Mouse (Mus musculus) embryo, embryonic 10 days (tissue): Measurements from ENCODE around the gene Mapk8ip3.

Experiments
- DNase-seq: peaks from one replicate; pipeline ENCODE4 v3.0.0-alpha.2; 2015; ENCODE audit warnings: low spot score

Gene Mapk8ip3

GRCm38 (mm10) chr17:24902124-24902523 is 34.7 kb downstream of the Mapk8ip3 start:
- no peak for DNase-seq

- DNase-seq, result no peak
Observed at GRCm38 (mm10) chr17:24900014-24900413, 36.8 kb downstream of the Mapk8ip3 start.

- DNase-seq, result no peak
Observed at GRCm38 (mm10) chr17:24899153-24899552, 37.6 kb downstream of the Mapk8ip3 start.

- DNase-seq, result no peak
Observed at GRCm38 (mm10) chr17:24898041-24898854, 38.5 kb downstream of the Mapk8ip3 start.

GRCm38 (mm10) chr17:24897600-24897999 is 39.2 kb downstream of the Mapk8ip3 start:
- no peak for DNase-seq

GRCm38 (mm10) chr17:24896993-24897269 is 39.8 kb downstream of the Mapk8ip3 start:
- no peak for DNase-seq

- DNase-seq, result peak; percentile 78
Observed at GRCm38 (mm10) chr17:24896241-24896992, 40.4 kb downstream of the Mapk8ip3 start, which contains the start of gene Nme3. Nme3 (plus strand) TSS chr17:24896500.

GRCm38 (mm10) chr17:24895571-24896240 is 41.1 kb downstream of the Mapk8ip3 start:
- no peak for DNase-seq

GRCm38 (mm10) chr17:24894995-24895547 is 41.7 kb downstream of the Mapk8ip3 start, which contains the start of the genes Eme2 and Mrps34:
Eme2 (minus strand) TSS chr17:24895087.
Mrps34 (plus strand) TSS chr17:24895116.
- DNase-seq, result peak; percentile 88

- DNase-seq, result peak; percentile 19
Observed at GRCm38 (mm10) chr17:24894061-24894994, 42.4 kb downstream of the Mapk8ip3 start.

GRCm38 (mm10) chr17:24893276-24893675 is 43.5 kb downstream of the Mapk8ip3 start:
- no peak for DNase-seq

- DNase-seq, result no peak
Observed at GRCm38 (mm10) chr17:24892785-24893184, 44.0 kb downstream of the Mapk8ip3 start.

GRCm38 (mm10) chr17:24891321-24891720 is 45.5 kb downstream of the Mapk8ip3 start:
- DNase-seq, result no peak

GRCm38 (mm10) chr17:24890151-24891092 is 46.4 kb downstream of the Mapk8ip3 start:
- DNase-seq, result no peak

- DNase-seq, result no peak
Observed at GRCm38 (mm10) chr17:24888862-24889261, 47.9 kb downstream of the Mapk8ip3 start.

- DNase-seq, result no peak
Observed at GRCm38 (mm10) chr17:24887291-24888080, 49.3 kb downstream of the Mapk8ip3 start.

- no peak for DNase-seq
Observed at GRCm38 (mm10) chr17:24886932-24887271, 49.9 kb downstream of the Mapk8ip3 start.

- DNase-seq, result peak; percentile 99
Observed at GRCm38 (mm10) chr17:24886134-24886931, 50.4 kb downstream of the Mapk8ip3 start, which contains the start of the genes Nubp2 and Spsb3. Nubp2 (minus strand) TSS chr17:24886349. Spsb3 (plus strand) TSS chr17:24886643.
